Mouse (Mus musculus): ENCODE measurements around the gene Ankle2. TPM values are rescaled to one million over a fixed set of nuclear protein-coding genes. Genes with fewer than 3 reads are reported as not detected.

Gene Ankle2
- polyA plus RNA-seq, 1 experiment = 36.6 TPM

- peak overlapping the region; percentile 71 for H3K4me3 ChIP-seq (ENCODE audit: insufficient read depth, low read length)
- H3K27ac ChIP-seq (ENCODE audit: insufficient read depth, low read depth, low read length) = peak overlapping the region; percentile 56
- peaks cover 4% of the 10 kb centered on the region for H3K4me1 ChIP-seq (ENCODE audit: control insufficient read depth, insufficient read depth, low read length)
- TF ChIP-seq POLR2A (IDR thresholded peaks at IDR 0.05; ENCODE audit: borderline replicate concordance, low read depth, low read length) (no peak), CTCF (IDR thresholded peaks at IDR 0.05; ENCODE audit: low read depth, low read length) (no peak)
Observed at GRCm38 (mm10) chr5:110230401-110230779, 414 bp upstream of the Ankle2 start.

- TF ChIP-seq CTCF (IDR thresholded peaks at IDR 0.05; ENCODE audit: low read depth, low read length) (0 out of 2 replicates have a peak, but pooled peaks have one; percentile 28), POLR2A (IDR thresholded peaks at IDR 0.05; ENCODE audit: borderline replicate concordance, low read depth, low read length) (no peak)
- peak overlapping the region; percentile 71 for H3K4me3 ChIP-seq (ENCODE audit: insufficient read depth, low read length)
- peaks cover 4% of the 10 kb centered on the region for H3K4me1 ChIP-seq (ENCODE audit: control insufficient read depth, insufficient read depth, low read length)
- H3K27ac ChIP-seq (ENCODE audit: insufficient read depth, low read depth, low read length) = peak overlapping the region; percentile 84; the same call in 1 of the 2 replicates
Observed at GRCm38 (mm10) chr5:110231638-110232037, 834 bp downstream of the Ankle2 start.

- H3K27ac ChIP-seq (ENCODE audit: insufficient read depth, low read depth, low read length) = peak overlapping the region; percentile 51
- H3K4me3 ChIP-seq (ENCODE audit: insufficient read depth, low read length) = peak overlapping the region; percentile 71
Observed at GRCm38 (mm10) chr5:110232346-110232745, 1.5 kb downstream of the Ankle2 start.

GRCm38 (mm10) chr5:110244091-110244490 is 13.3 kb downstream of the Ankle2 start:
- Histone ChIP-seq H3K27ac (ENCODE audit: insufficient read depth, low read depth, low read length) (no peak overlapping the region), H3K4me1 (ENCODE audit: control insufficient read depth, insufficient read depth, low read length) (peaks cover 3% of the 10 kb centered on the region), H3K4me3 (ENCODE audit: insufficient read depth, low read length) (no peak overlapping the region)
- no peak for TF ChIP-seq POLR2A (IDR thresholded peaks at IDR 0.05; ENCODE audit: borderline replicate concordance, low read depth, low read length)
- no peak for TF ChIP-seq CTCF (IDR thresholded peaks at IDR 0.05; ENCODE audit: low read depth, low read length)

More at GRCm38 (mm10) chr5:110232346-110232745, 1.5 kb downstream of the Ankle2 start:
- TF ChIP-seq POLR2A (IDR thresholded peaks at IDR 0.05; ENCODE audit: borderline replicate concordance, low read depth, low read length) (no peak), CTCF (IDR thresholded peaks at IDR 0.05; ENCODE audit: low read depth, low read length) (no peak)
- peaks cover 4% of the 10 kb centered on the region for H3K4me1 ChIP-seq (ENCODE audit: control insufficient read depth, insufficient read depth, low read length)

GRCm38 (mm10) chr5:110266941-110267340 is 36.1 kb downstream of the Ankle2 start:
- no peak overlapping the region for H3K4me3 ChIP-seq (ENCODE audit: insufficient read depth, low read length)
- H3K4me1 ChIP-seq (ENCODE audit: control insufficient read depth, insufficient read depth, low read length) = peaks cover 7% of the 10 kb centered on the region

GRCm38 (mm10) chr5:110269141-110270101 is 38.6 kb downstream of the Ankle2 start, which contains the start of gene Pgam5:
Gene Pgam5 (minus strand): TSS chr5:110269913.
- 0 out of 2 replicates have a peak, but pooled peaks have one; percentile 34 for TF ChIP-seq CTCF (IDR thresholded peaks at IDR 0.05; ENCODE audit: low read depth, low read length)
- TF ChIP-seq POLR2A (IDR thresholded peaks at IDR 0.05; ENCODE audit: borderline replicate concordance, low read depth, low read length) = no peak
- Histone ChIP-seq H3K4me1 (ENCODE audit: control insufficient read depth, insufficient read depth, low read length) (peaks cover 7% of the 10 kb centered on the region), H3K4me3 (ENCODE audit: insufficient read depth, low read length) (peak within 1 kb of the TSS; percentile 77), H3K27ac (ENCODE audit: insufficient read depth, low read depth, low read length) (0 out of 2 replicates have a peak within 1 kb of the TSS, but pooled peaks have one; percentile 0)

More at GRCm38 (mm10) chr5:110266941-110267340, 36.1 kb downstream of the Ankle2 start:
- no peak overlapping the region for H3K27ac ChIP-seq (ENCODE audit: insufficient read depth, low read depth, low read length)
- no peak for TF ChIP-seq POLR2A (IDR thresholded peaks at IDR 0.05; ENCODE audit: borderline replicate concordance, low read depth, low read length)
- no peak for TF ChIP-seq CTCF (IDR thresholded peaks at IDR 0.05; ENCODE audit: low read depth, low read length)

- H3K4me3 ChIP-seq (ENCODE audit: insufficient read depth, low read length) = no peak overlapping the region
- peaks cover 7% of the 10 kb centered on the region for H3K4me1 ChIP-seq (ENCODE audit: control insufficient read depth, insufficient read depth, low read length)
- H3K27ac ChIP-seq (ENCODE audit: insufficient read depth, low read depth, low read length) = no peak overlapping the region
- TF ChIP-seq CTCF (IDR thresholded peaks at IDR 0.05; ENCODE audit: low read depth, low read length) = no peak
- TF ChIP-seq POLR2A (IDR thresholded peaks at IDR 0.05; ENCODE audit: borderline replicate concordance, low read depth, low read length) = no peak
Observed at GRCm38 (mm10) chr5:110270242-110270641, 39.4 kb downstream of the Ankle2 start.

- Histone ChIP-seq H3K4me1 (ENCODE audit: control insufficient read depth, insufficient read depth, low read length) (no peaks in the 10 kb centered on the region), H3K4me3 (ENCODE audit: insufficient read depth, low read length) (no peak overlapping the region), H3K27ac (ENCODE audit: insufficient read depth, low read depth, low read length) (no peak overlapping the region)
- TF ChIP-seq CTCF (IDR thresholded peaks at IDR 0.05; ENCODE audit: low read depth, low read length) (no peak), POLR2A (IDR thresholded peaks at IDR 0.05; ENCODE audit: borderline replicate concordance, low read depth, low read length) (no peak)
Observed at GRCm38 (mm10) chr5:110274147-110274546, 43.3 kb downstream of the Ankle2 start.

- H3K27ac ChIP-seq (ENCODE audit: insufficient read depth, low read depth, low read length) = no peak overlapping the region
- no peak overlapping the region for H3K4me3 ChIP-seq (ENCODE audit: insufficient read depth, low read length)
- no peaks in the 10 kb centered on the region for H3K4me1 ChIP-seq (ENCODE audit: control insufficient read depth, insufficient read depth, low read length)
- TF ChIP-seq POLR2A (IDR thresholded peaks at IDR 0.05; ENCODE audit: borderline replicate concordance, low read depth, low read length) = no peak
- no peak for TF ChIP-seq CTCF (IDR thresholded peaks at IDR 0.05; ENCODE audit: low read depth, low read length)
Observed at GRCm38 (mm10) chr5:110274846-110275245, 44.0 kb downstream of the Ankle2 start.

- Histone ChIP-seq H3K4me1 (ENCODE audit: control insufficient read depth, insufficient read depth, low read length) (no peaks in the 10 kb centered on the region), H3K27ac (ENCODE audit: insufficient read depth, low read depth, low read length) (no peak overlapping the region), H3K4me3 (ENCODE audit: insufficient read depth, low read length) (no peak overlapping the region)
- TF ChIP-seq CTCF (IDR thresholded peaks at IDR 0.05; ENCODE audit: low read depth, low read length) = no peak
- TF ChIP-seq POLR2A (IDR thresholded peaks at IDR 0.05; ENCODE audit: borderline replicate concordance, low read depth, low read length) = no peak
Observed at GRCm38 (mm10) chr5:110276391-110276790, 45.6 kb downstream of the Ankle2 start.
